Mouse (Mus musculus): Measurements from ENCODE around the gene Dmxl2.

- TF ChIP-seq CTCF (conservative IDR thresholded peaks at IDR 0.05; ENCODE audit: low read length) (no peak), POU5F1 (IDR thresholded peaks at IDR 0.05; ENCODE audit: borderline replicate concordance, low read length) (no peak), NANOG (IDR thresholded peaks at IDR 0.05; ENCODE audit: borderline replicate concordance, low read length) (no peak)
These were observed 43.5 kb upstream of the Dmxl2 start for GRCm38 (mm10) chr9:54544954-54545315.

All from E14TG2a.4 (cell line).